Mouse (Mus musculus) megakaryocyte progenitor cell, adult 5-6 weeks (primary cell): Measurements from ENCODE around the gene Tbc1d13. TPM values are rescaled to one million over a fixed set of nuclear protein-coding genes. Genes with fewer than 3 reads are reported as not detected.
"Not testable (repeated sequence)": the region's sequence is repeated elsewhere in the genome, so short reads cannot be mapped to it uniquely, and the experiment has no call there.

ENCODE experiments used
- ATAC-seq: replicated peaks from 2 replicates; pipeline ENCODE4 v1.8.0; 2016; ENCODE audit warnings: mild to moderate bottlenecking, moderate TSS enrichment, inconsistent platforms; ENCODE audit not compliant: poor library complexity
- total RNA-seq, 2 experiments: library from RNA; stranded (forward) in 1 of 2; stranded (reverse) in 1 of 2; fragments of 157-497, 149-512 nt in 1 of 2; fragments of 200-1000 nt in 1 of 2; gene quantifications; 2 replicates each; pipeline versions ENCODE4 v1.2.3 to v1.2.4; 2015 to 2017

The Tbc1d13 gene
- total RNA-seq, 2 experiments from 2014 or later: 29.0 to 47.2 TPM

DNA sequence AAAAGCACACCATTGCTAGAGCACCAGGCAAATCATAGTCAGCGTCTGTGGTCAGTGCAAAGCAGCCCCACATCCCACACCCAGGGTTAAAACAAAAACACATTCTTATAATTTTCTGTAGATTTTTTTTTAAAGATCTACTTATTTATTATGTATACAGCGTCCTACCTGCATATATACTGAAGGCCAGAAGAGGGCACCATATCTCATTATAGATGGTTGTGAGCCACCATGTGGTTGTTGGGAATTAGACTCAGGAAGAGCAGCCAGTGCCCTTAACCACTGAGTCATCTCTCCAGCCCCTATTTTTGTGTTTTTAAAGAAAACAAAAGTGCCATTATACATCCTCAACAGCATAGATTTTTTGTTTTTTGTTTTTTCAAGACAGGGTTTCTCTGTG, 4.8 kb upstream of the Tbc1d13 start:
- ATAC-seq: 0 out of 2 replicates have a peak, but pooled peaks have one; percentile 19

DNA sequence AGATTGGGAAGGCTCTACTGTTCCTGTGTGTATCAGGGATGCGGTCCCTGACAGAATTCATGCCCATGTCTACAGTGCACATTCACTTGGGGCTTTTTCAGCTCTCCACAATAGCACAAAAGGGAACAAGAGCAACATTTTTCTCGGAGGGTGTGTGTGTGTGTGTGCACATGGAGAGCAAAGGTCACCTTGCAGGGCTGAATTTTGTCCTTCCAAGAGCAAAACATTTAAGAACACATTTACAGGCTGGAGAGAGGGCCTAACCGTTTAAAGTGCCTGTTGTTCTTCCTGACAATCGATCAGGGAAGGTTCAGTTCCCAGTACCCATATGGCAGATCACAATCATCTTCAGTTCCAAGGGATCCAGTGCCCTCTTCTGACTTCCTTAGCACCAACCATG, 3.4 kb upstream of the Tbc1d13 start:
- no peak for ATAC-seq

DNA sequence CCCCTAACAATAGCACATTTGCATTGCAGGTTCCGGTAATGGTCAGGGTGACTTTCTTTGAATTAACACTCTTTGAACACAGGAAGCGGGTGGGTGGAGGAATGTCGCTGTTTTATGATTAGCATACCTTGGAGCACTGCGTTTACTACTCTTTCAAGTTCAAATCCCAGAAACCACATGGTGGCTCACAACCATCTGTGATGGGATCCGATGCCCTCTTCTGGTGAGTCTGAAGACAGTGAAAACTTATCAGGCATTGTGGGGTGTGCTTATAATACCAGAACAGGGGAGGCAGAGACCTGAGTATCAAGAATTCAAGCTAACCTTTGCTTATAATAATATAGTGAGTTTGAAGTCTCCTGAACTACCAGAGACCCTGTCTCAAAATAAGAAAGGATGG, 2.3 kb upstream of the Tbc1d13 start:
- not testable (repeated sequence) for ATAC-seq

DNA sequence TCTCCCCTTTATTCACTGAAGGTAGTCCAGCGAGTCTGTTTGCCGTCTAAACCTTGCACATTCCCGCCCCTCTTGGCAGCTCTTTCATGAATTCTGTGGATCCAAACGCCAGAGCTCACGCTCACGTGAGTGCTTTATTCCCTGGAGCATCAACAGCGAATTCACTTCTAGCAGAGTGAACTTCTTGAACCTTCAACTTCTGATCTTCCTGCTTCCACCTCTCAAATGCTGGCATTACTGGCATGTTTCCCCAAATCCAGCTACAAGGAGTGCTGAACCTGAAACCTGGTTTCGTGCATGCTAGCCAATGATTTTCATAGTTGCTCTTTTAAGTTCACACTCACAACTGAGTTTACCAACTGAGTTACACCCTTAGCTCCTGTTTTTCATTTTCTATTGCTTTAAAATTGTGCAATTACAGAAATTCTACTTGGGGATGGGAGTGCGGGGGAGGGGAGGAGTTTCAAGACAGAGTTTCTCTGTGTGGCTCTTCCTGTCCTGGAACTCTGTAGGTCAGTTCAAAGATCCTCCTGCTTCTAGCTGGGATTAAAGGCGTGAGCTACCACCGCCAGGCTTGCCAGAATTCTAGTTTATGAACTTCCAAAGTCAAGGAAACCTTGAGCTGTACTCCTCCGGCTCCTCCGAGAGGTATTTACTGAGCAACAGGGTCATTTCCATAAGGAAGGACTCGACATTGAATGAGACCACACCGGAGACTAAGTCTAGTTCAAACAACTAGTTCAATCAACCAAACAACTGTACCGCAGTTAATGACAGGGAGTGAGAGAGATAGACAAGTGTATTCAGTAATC, 539 bp upstream of the Tbc1d13 start:
- ATAC-seq: peak; percentile 22; the same call in 1 of the 2 replicates

- no peak for ATAC-seq
Observed at GRCm38 (mm10) chr2:30134378-30134711, 799 bp downstream of the Tbc1d13 start.

GRCm38 (mm10) chr2:30134928-30135620, 1.5 kb downstream of the Tbc1d13 start:
- ATAC-seq: no peak

DNA sequence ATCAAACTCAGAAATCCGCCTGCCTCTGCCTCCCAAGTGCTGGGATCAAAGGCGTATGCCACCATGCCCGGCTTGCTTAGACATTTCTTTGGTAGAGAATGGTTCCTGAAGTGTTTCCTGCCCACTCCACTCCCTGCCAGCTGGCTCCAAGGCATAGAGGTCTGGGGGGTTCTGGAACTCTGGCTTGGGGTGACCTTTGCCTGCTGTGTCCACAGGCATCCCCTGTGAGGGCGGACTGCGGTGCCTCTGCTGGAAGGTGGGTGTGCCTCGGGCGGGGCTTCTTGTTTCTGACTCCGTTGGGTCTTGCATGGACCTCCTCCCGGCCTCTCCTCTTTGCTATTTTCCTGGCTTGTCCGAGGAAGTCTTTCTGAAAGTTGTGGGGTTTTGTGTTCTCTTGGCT, 2.9 kb downstream of the Tbc1d13 start:
- no peak for ATAC-seq

DNA sequence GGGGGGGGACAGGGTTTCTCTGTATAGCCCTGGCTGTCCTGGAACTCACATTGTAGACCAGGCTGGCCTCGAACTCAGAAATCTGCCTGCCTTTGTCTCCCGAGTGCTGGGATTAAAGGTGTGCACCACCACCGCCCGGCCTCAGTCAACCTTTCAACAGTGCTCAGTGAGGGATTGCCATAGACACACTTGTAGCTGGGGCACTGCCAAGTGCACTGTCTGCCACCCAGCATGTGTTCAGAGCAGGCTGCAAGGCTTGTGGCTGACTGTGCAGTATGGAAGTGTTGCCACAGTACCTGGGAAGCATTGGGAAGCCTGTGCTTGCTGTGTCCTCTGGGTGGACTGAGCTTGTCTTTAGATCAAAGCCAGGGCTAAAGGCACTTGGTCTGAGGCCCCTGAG, 6.5 kb downstream of the Tbc1d13 start:
- not testable (repeated sequence) for ATAC-seq

DNA sequence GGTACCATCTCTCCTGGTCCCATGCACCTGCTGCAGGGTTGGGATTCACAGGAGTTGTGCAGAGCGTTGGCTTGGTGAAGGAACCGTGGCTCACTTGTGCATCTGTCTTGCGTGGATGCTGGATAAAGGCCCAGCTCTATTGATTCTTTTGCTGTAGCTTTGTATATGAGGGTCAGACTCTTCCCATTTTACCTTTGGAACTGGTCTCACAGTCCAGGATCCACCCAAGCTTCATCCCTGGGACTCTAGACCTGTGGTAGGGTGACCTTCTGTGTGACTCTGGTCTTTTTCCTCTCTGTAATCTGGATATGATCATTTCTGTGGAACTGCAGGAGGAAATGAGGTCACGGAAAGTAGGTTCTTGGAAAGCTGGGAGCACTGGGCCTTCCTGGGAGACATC, 10.9 kb downstream of the Tbc1d13 start:
- ATAC-seq: no peak

DNA sequence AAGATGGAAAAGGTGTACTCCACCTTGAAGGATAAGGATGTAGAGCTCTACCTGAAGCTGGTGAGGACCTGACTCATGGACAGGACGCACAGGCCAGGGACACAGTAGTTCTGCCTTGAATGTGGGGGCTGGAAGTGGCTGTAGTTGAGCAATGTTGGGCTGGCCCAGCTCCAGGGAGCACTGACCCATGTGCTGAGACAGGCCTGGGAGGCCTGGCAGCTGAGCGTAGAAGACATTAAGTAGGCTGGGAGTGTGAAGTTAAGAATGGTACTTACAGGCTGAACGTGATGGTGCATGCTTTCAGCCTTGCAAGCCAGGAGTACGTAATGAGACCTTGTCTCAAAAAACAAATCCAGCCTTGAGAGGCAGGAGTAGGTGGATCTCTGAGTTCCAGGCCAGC, 13.9 kb downstream of the Tbc1d13 start:
- no peak for ATAC-seq

- ATAC-seq: no peak
Observed at GRCm38 (mm10) chr2:30151840-30152239, 18.3 kb downstream of the Tbc1d13 start.

- no peak for ATAC-seq
Observed at GRCm38 (mm10) chr2:30152616-30153015, 19.1 kb downstream of the Tbc1d13 start.

GRCm38 (mm10) chr2:30159871-30160270, 26.3 kb downstream of the Tbc1d13 start:
- ATAC-seq: not testable (repeated sequence)

- ATAC-seq: peak; percentile 83
Observed at GRCm38 (mm10) chr2:30161809-30162208, 28.3 kb downstream of the Tbc1d13 start.

DNA sequence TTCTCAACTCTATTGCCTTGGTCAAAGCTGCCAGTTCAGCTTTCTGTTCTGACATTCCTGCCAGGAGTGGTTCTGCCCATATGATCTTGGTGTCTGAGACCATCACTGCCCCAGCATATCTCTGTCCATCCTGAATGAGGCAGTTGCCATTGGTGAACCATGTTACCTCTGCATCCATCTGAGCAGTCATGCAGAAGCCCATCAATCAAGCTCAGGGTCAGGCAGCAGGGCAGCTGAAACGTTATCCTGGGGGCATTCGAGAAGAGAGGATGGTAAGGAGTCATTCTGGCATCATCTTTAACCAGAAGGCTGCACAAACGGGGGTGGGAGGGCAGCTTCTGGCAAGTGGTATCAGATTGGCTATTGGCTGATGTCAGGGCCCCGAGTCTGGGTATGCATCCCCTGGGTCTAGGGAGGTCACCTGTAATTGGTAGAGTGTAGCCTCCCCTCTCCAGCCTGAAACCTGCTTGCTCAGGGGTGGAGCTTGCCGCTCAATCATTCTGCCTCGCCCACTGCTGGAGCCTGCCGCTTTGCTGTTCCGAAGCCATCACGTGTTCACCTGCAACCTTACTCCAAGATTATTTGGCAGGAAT, 30.9 kb downstream of the Tbc1d13 start:
- ATAC-seq: no peak

DNA sequence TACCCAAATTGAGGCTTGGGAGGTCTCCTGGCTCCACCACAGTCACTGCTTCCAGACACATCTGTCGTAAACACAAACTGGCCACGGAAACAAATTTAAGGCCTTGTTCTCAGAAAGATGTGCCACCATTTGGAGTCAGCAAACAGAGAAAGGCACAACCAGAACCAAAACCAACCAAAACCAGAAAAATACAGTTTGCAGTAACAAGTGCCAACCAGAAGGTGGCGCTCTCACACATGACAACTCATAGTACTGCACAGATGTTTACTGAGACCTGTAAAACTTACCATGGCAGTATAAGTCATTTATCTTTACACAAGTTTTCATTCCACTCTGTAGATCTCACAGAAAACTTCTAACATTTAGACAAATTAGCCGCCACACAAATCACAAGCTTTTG, 33.1 kb downstream of the Tbc1d13 start:
- ATAC-seq: no peak

- peak; percentile 95 for ATAC-seq
Observed at GRCm38 (mm10) chr2:30171371-30171996, 37.9 kb downstream of the Tbc1d13 start, which contains the start of gene Endog. TSS of gene Endog (plus strand) at chr2:30171493.

- ATAC-seq: peak; percentile 8; the same call in 1 of the 2 replicates
Observed at GRCm38 (mm10) chr2:30171997-30172382, 38.4 kb downstream of the Tbc1d13 start.

DNA sequence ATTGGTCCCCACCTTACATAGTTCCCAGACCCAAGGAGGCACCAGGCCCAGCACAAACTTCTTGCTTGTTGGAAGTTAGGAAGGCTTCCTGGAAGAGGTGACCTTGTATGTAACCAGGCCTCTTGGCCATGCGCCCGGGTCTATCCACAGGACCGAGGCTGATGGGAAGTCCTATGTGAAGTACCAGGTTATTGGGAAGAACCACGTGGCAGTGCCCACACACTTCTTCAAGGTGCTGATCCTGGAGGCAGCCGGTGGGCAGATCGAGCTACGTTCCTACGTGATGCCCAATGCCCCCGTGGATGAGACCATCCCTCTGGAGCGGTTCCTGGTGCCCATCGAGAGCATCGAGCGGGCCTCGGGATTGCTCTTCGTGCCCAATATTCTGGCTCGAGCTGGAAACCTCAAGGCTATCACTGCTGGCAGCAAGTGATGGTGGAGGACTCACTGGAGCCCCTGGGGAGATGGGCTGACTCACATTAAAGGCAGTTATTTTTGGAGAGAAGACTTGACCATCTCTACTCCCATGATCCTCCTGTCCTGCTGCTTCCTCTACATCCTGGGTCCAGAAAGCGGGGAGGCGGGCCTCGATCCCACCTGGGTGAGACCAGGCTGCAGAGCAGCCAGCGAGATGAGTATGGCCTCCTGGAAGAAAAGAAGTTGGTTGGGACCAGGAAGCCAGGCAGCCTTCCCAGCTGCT, 40.1 kb downstream of the Tbc1d13 start:
- ATAC-seq: no peak

- ATAC-seq: no peak
Observed at GRCm38 (mm10) chr2:30175897-30176296, 42.4 kb downstream of the Tbc1d13 start.

DNA sequence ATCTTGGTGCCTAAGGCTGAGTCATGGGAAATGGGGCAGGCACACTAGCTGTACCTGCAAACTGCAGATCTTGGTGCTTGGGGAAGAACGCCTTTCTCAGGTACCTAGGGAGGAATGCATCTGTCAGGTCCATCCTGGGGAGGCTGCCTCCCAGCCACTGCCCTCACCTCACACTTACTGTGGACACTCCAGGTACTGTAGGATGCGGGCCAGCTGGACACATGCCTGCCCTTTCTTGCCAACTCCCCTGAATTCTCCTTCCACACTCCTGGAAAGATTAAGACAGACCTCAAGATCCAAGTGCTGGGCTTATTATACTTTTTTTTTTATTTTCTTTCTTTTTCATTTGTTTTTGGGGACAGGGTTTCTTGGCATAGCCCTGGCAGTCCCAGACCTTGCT, 43.0 kb downstream of the Tbc1d13 start:
- ATAC-seq: no peak
